Mouse (Mus musculus) induced T-regulatory cell, adult 2 months (primary cell): ENCODE results near the gene B4gat1.

Experiments
- DNase-seq: peaks from one replicate; pipeline ENCODE4 v3.0.0-alpha.2; 2012; ENCODE audit warnings: low read depth

B4gat1 gene

GRCm38 (mm10) chr19:5032686-5033085 is 5.9 kb upstream of the B4gat1 start:
- no peak for DNase-seq

GRCm38 (mm10) chr19:5036577-5036976 is 2.0 kb upstream of the B4gat1 start:
- no peak for DNase-seq

GRCm38 (mm10) chr19:5037678-5038571 is 701 bp upstream of the B4gat1 start:
- DNase-seq, result peak; percentile 57

GRCm38 (mm10) chr19:5039301-5040114 is 882 bp downstream of the B4gat1 start:
- no peak for DNase-seq

GRCm38 (mm10) chr19:5040862-5041523 is 2.4 kb downstream of the B4gat1 start, which contains the start of gene Brms1:
TSS of gene Brms1 (plus strand) at chr19:5041354.
- DNase-seq, result peak; percentile 95

- DNase-seq, result no peak
Observed at GRCm38 (mm10) chr19:5041588-5041987, 3.0 kb downstream of the B4gat1 start.

GRCm38 (mm10) chr19:5045531-5045930 is 6.9 kb downstream of the B4gat1 start:
- DNase-seq, result no peak

GRCm38 (mm10) chr19:5048138-5049056 is 9.8 kb downstream of the B4gat1 start:
- DNase-seq, result no peak

GRCm38 (mm10) chr19:5049325-5049724 is 10.7 kb downstream of the B4gat1 start:
- no peak for DNase-seq

- peak; percentile 81 for DNase-seq
Observed at GRCm38 (mm10) chr19:5050047-5050905, 11.7 kb downstream of the B4gat1 start, which contains the start of gene Rin1. TSS of gene Rin1 (plus strand) at chr19:5050481.

GRCm38 (mm10) chr19:5051031-5051430 is 12.4 kb downstream of the B4gat1 start:
- DNase-seq, result no peak

- no peak for DNase-seq
Observed at GRCm38 (mm10) chr19:5051515-5051914, 12.9 kb downstream of the B4gat1 start.

GRCm38 (mm10) chr19:5052166-5052822 is 13.7 kb downstream of the B4gat1 start:
- DNase-seq, result no peak

- DNase-seq, result no peak
Observed at GRCm38 (mm10) chr19:5052853-5053252, 14.2 kb downstream of the B4gat1 start.

GRCm38 (mm10) chr19:5053909-5054308 is 15.3 kb downstream of the B4gat1 start:
- DNase-seq, result peak; percentile 71

GRCm38 (mm10) chr19:5056251-5056650 is 17.6 kb downstream of the B4gat1 start:
- peak; percentile 62 for DNase-seq

GRCm38 (mm10) chr19:5057876-5058775 is 19.5 kb downstream of the B4gat1 start:
- DNase-seq, result no peak
